Mouse (Mus musculus) spleen, adult 2 months (tissue): ENCODE measurements around the gene Gm37240.

Experiments used
- CTCF ChIP-seq: fragments of 200-500 bp; IDR thresholded peaks from 2 replicates; pipeline ENCODE4 v1.5.1; 2011; ENCODE audit warnings: mild to moderate bottlenecking, inconsistent platforms; ENCODE audit not compliant: insufficient read depth, insufficient read length, insufficient replicate concordance; ENCODE audit errors: extremely low read depth
- POLR2A ChIP-seq: fragments of 200-500 bp; IDR thresholded peaks from 2 replicates; pipeline ENCODE4 v1.6.1; 2011; ENCODE audit warnings: low read depth, low read length, inconsistent platforms

- no peak for TF ChIP-seq CTCF
- TF ChIP-seq POLR2A = no peak
These were observed 70.1 kb downstream of the Gm37240 start, which contains the start of gene Fam160a1 for GRCm38 (mm10) chr3:85817191-85817590.
